Mouse (Mus musculus) heart, adult 2 months (tissue): Measurements from ENCODE around the gene Serpinb1b.

Experiments
- CTCF ChIP-seq: fragments of 200-600 bp; IDR thresholded peaks from 2 replicates; pipeline ENCODE4 v1.8.1; 2022; ENCODE audit warnings: antibody characterized with exemption, mild to moderate bottlenecking, moderate library complexity
- EP300 ChIP-seq: fragments of 200-500 bp; IDR thresholded peaks from 2 replicates; pipeline ENCODE4 v1.6.1; 2011; ENCODE audit warnings: low read depth, low read length, control low read depth; ENCODE audit not compliant: insufficient read depth
- POLR2A ChIP-seq: fragments of 200-500 bp; IDR thresholded peaks from 2 replicates; pipeline ENCODE4 v1.6.1; 2011; ENCODE audit warnings: mild to moderate bottlenecking, low read depth, low read length, control low read depth; ENCODE audit not compliant: insufficient read depth

- TF ChIP-seq CTCF: no peak
- TF ChIP-seq POLR2A: no peak
- no peak for TF ChIP-seq EP300
Observed at GRCm38 (mm10) chr13:33043542-33043941, 34.8 kb upstream of the Serpinb1b start.
